Mouse (Mus musculus) left cerebral cortex, postnatal 36 days (tissue): ENCODE results near the gene Gm17349. TPM values are rescaled to one million over a fixed set of nuclear protein-coding genes. Genes with fewer than 3 reads are reported as not detected.
"Not testable (repeated sequence)": the region's sequence is repeated elsewhere in the genome, so short reads cannot be mapped to it uniquely, and the experiment has no call there.

Source experiments
- DNase-seq, 2 experiments: peaks; one replicate each; pipeline ENCODE4 v3.0.0; 2021 to 2022; ENCODE audit warnings: low spot score in 2 of 2, mixed read lengths in 1 of 2
- intact Hi-C: fragments of 180-260 bp; cut with DNase I; formaldehyde crosslinking; loops from one replicate; pipeline ENCODE4 v1.15.1; 2025
- total RNA-seq, 2 experiments: library from RNA; stranded (reverse); gene quantifications; 2 replicates each; pipeline ENCODE4 v1.2.3; 2021

The Gm17349 gene
- 10 to 100 TPM in 1 of 2 experiments, 1 to 10 TPM in 1; 9.2 to 10.4 TPM for total RNA-seq

DNA sequence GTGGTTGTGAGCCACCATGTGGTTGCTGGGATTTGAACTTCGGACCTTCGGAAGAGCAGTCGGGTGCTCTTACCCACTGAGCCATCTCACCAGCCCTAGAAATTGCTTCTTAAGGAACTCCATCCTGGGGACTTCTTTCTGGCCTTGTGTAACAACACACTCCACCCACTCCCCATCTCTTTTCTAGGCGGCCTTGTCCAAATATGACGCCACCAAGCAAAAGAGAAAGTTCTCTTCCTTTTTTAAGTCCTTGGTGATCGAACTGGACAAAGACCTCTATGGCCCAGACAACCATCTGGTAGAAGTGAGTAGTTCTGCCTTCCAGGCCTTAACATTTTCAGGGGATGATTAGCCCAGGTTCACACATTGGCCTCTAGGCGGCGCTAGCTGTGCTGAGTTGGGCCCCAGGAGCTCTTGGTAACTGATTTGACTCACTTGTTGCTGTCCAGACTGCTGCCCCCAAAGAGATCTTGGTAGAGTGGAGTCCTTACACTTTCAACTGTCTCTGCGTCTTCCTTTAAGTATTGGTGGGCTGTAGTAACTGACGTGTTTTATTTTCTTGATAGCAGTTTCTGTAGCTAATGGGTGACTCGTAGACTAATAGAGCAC, at the start of gene Gm17349:
TSS of gene Gm17349 (minus strand) at position 51 of the 609 bp plus-strand sequence.
- peak in 1 of 2 experiments; percentile 64 for DNase-seq
- intact Hi-C loops = loop anchor here (5.0 kb wide), 1 partner anchor 67 kb away; the partner anchor contains the start of gene Cers5

DNA sequence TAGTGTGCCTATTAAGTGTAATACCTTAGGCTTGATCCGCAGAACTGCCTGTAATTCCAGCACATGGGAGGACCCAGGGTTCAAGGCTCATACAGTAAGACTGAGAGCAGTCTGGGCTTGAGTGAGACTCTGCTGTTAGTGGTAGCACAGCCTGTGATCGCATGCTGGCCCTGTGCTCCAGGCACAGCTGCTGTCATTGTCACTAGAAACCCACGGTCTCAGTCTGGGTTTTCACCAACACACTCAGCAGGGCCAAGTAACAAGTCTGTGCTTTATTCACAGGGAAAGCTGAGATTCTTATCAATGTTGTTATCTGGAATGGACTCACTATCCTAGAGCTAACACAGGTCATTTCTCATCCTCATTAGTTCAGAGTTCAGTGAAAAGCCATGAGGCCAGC, 48.9 kb upstream of the Gm17349 start:
- no peak for DNase-seq
- intact Hi-C loops = no loop called here

DNA sequence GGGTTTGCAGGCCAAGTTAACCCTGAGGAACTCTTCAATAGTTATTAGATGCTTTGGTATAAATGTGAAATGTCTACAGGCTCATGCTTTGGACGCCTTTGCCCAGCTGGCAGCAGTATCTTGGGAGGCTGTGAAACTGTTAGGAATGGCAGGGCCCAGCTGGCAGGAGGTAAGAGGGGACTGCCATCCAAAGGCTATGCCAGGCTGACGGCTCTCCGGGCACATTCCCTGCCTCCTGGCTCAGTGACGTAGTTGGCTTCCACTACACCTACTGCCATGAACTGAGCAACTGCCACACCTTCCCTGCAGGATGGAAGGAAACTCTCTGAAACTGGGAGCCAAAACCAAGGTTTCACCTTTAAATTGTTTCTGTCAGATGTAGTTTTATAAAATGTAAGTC, 34.9 kb upstream of the Gm17349 start:
- intact Hi-C loops = no loop called here
- no peak for DNase-seq

DNA sequence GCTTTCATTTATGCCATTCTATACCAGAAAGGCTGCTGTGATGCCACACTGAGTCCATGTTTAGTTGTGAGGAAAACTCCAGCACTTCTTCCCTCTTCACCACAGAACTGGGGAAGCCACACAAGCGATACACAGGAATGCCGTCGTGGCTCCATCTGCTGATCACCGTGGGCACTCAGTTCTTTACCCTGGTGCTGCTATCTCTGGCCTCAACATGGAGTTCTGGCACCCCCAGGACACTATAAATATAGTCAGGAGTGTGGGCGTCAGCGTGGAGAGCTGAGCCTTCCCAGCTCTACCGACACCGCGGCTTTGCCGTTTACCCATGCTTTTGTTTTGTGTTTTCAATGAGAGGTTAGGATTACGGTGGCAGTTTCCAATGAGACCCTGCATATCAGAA, 31.4 kb upstream of the Gm17349 start:
- intact Hi-C loops = no loop called here
- DNase-seq = no peak

DNA sequence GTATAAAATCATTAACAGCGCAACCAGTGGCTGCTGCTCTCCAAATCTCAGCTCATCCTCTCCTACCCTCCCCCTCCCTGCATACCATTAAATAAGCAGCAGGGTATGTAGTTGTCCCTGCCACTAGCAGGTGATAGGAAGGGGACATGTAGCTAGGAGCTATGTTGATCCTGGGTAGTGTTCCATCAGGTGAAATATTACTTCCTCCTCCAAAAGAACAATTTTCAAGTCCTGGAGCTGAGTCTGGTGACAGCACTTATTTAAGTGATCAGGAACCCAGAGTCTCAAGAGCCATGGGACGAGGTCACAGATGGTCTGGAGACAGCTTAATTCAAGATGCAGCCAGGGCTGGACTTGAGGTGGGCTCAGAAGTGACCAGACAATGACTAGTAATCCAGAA, 30.3 kb upstream of the Gm17349 start:
- intact Hi-C loops = no loop called here
- DNase-seq = peak; percentile 100

DNA sequence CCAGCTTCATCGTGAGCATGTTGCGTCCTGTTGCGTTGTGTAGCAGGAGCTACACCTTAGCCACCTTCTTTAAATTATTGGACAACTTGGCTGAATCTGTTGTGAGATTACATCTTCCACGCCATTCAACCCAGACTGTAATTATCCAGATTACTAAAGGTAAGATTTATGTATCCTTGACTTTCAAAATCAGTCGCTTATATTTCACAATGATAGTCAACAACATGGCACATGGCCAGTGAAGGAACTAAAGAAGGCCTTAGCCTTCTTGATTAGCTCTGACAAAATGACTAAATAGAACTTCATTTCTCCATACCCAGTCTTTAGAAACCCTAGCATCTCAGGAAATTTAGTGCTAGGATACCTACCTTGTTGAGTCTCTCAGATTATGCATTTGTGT, 27.9 kb upstream of the Gm17349 start:
- DNase-seq = no peak
- intact Hi-C loops = no loop called here

DNA sequence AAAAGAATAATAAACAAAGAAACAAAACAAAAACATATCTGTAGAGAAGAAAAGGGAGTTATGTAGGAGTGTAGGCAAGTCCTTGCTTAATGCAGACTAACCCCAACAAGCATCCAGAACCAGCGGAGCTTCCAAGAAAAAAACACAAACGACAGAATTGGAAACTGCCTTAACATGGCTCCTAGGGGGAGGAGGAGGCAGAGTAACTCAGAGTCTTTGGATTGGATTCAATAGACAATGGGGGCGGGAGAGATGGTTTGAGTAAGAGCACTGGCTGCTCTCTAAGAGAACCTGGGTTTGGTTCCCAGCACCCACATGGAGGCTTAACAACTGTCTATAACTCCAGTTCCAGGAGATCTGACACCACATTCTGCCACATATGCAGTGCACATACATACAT, 26.4 kb upstream of the Gm17349 start:
- intact Hi-C loops = no loop called here
- DNase-seq = no peak

DNA sequence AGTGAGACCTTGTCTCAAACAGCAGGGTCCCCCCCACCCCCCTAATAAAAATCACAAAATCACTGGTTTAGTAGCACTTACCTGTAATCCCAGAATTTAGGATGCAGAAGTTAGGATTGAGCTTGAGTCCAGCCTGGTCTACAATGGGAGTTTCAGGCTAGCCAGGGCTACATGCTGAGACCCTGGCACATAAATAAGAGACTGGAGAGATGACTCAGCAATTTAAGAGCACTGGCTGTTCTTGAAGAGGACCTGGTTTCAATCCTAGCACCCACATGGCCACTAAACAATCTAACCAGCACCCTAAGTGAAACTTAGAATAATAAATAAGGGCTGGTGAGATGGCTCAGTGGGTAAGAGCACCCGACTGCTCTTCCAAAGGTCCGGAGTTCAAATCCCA, 25.9 kb upstream of the Gm17349 start:
- intact Hi-C loops = no loop called here
- DNase-seq = no peak

DNA sequence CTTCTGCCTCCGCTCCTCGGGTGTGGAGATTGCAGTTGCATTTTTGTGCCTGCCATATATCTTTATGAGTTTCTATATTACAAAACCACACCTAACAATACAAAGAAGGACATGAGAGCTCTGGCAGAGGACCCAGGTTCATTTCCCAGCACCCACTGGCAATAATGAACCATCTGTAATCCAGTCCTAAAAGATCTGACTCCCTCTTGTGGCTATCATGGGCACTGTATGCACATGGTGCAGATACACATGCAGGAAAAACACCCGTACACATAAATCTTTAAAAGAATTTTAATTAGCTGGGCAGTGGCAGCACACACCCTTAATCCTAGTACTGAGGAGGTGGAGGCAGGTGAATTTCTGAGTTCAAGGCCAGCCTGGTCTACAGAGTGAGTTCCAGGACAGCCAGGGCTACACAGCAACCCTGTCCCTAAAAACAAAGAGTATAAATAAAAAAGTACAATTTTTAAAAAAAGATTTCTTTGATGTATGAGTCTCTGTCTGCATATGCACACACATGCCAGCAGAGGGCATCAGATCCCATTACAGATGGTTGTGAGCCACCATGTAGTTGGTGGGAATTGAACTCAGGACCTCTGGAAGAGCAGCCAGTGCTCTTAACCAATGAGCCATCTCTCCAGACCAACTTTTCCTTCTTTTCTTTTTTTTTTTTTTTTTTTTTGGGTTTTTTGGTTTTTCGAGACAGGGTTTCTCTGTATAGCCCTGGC, 23.9 kb upstream of the Gm17349 start:
- intact Hi-C loops = loop anchor here (5.0 kb wide), 2 partner anchors 43 to 173 kb away; partner anchors contain the start of gene Cers5

DNA sequence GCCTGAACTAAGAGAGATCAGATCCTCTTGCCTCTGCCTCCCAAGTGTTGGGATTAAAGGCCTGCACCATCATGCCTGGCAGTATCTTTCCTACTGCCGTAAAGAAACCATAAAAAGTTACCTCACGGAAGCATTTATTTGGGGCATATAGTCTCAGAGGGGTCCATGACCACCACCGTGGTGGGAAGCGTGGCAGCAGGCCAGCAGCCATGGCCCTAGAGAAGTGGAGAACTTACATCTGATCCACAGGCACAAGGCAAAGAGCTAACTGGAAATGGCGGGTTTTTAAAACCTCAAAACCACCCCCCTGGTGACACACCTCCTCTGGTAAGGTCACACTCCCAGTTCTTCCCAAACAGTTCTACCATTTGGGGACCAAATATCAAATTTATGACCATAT, 22.9 kb upstream of the Gm17349 start:
- intact Hi-C loops = loop anchor here (5.0 kb wide), 2 partner anchors 44 to 174 kb away; partner anchors contain the start of gene Cers5
- DNase-seq = no peak

More for the DNA sequence above, 23.9 kb upstream of the Gm17349 start:
- no peak for DNase-seq

DNA sequence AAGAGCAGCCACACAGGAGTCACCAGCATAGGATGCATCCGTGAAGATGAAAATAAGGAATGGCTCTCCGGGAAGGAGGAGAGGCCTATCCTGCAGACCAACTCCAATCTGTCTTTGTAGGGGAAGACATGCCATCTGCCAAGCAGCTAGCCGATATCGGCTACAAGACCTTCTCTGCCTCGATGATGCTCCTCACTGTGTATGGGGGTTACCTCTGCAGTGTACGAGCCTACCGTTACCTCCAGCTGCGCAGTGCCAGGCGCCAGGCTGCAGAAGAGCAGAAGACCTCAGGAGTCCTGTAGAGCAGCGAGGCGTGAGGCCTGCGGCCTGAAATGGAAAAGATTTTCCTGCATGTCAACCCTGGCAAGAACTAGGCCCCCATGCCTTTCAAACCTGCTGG, 22.2 kb upstream of the Gm17349 start:
- intact Hi-C loops = loop anchor here (5.0 kb wide), 2 partner anchors 45 to 175 kb away; partner anchors contain the start of gene Cers5
- no peak for DNase-seq

DNA sequence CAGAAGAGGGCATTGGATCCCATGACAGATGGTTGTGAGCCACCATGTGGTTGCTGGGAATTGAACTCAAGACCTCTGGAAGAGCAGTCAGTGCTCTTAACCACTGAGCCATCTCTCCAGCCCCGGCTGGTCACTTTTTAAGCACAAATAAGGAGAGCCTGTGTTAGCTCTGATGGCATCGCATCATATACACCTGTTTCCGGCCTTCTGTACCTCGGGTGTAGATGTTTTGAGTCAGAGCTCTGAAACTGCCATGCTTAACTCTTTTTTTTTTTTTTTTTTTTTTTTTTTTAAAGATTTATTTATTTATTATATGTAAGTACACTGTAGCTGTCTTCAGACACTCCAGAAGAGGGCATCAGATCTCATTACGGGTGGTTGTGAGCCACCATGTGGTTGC, 21.7 kb upstream of the Gm17349 start:
- not testable (repeated sequence) for DNase-seq
- intact Hi-C loops = loop anchor here (5.0 kb wide), 2 partner anchors 45 to 175 kb away; partner anchors contain the start of gene Cers5

DNA sequence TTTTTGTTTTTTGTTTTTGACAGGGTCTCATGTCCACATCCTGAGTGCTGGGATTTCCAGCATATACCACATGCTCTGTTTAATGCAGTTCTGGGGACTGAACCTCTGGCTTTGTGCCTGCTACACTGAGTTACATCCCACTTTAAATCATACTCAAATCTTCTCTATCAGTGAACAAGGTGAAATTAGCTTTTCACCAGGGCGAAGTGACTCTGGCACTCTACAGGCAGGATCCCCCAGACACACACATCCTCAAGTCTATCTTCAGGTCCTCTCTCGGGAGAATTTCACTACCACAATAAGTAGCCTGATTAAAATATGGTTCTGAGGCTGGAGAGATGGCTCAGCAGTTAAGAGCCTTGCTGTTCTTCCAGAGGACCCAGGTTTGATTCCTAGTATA, 21.3 kb upstream of the Gm17349 start:
- no peak for DNase-seq
- intact Hi-C loops = loop anchor here (5.0 kb wide), 2 partner anchors 46 to 176 kb away; partner anchors contain the start of gene Cers5

DNA sequence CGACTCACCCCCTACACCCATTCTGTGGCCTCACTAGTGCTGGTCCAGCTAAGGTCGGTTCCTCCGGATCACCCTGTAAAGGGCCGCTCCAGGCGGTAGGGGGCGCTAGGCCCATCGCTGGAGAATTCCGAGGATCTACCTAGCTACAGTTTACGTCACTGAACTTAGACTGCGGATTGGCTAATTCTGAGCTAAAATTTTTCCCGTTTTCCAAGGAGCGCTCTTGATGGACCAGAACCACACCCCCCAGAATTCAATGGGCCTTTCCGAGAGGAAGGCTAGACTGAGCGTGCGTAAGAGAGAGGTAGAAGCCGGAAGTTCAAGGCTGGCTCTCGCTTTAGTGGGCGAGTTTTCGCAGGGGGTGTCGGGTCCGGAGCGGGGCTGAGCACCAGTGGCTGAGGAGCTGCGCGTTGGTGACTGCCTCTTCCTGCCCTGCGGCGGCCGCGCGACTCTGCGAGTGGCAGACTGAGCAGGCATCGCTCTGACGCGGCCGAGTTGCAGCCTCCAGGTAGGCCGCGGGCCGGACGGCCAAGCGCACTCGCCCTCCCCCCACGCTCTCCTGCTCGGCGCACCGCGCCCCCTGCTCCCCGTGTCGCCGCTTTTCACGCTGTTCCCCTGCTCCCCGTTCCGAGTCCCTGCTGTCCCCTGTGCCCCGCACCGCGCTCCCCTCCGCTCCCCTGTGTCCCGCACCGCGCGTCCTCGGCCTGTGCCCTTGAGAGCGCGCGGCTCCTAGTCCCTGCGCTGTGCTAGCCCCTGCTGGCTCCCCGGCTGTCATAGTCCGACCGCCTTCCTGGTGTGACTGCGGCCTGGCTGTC, 20.3 kb upstream of the Gm17349 start, which contains the start of gene Cox14:
TSS of gene Cox14 (plus strand) at position 278 of the 815 bp plus-strand sequence.
- intact Hi-C loops = loop anchor here (5.0 kb wide), 2 partner anchors 47 to 177 kb away; partner anchors contain the start of gene Cers5
- peak; percentile 93 to 95 for DNase-seq

DNA sequence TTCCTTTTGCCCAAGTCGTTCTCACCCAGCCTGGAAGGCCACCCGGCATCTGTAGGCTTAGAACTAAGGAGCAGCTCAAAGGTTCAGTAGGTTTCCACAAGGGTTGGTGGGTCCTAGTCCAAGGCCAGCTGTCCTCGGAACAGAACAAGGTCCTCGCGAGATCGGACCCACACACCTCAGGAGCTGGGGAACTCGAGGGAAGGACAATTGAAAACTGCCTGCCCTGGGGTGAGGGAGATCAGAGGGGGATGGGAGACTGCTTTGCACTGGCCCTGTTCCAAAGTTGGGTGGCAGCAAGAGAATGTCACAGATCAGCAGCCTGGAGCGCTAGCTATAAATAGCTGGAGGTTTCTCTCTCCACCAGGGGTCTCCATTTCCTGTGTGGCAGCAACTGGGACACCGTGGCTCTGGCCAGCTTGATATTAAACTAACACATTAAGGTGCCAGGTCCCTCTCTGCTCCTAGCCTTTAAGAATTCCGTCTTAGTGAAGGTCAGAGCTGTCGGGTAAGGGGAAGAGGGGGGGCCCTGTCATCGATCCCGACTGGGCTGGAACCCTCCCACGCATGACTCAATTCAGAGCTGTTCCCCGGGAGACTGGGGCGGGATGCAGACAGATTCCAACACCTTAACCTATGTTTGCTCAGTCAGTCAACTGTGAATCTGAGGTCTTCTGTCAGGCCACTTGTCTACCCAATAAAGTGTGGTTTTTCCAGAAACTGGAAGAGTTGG, 19.2 kb upstream of the Gm17349 start:
- DNase-seq = peak; percentile 67 to 73
- intact Hi-C loops = loop anchor here (5.0 kb wide), 2 partner anchors 48 to 178 kb away; partner anchors contain the start of gene Cers5

DNA sequence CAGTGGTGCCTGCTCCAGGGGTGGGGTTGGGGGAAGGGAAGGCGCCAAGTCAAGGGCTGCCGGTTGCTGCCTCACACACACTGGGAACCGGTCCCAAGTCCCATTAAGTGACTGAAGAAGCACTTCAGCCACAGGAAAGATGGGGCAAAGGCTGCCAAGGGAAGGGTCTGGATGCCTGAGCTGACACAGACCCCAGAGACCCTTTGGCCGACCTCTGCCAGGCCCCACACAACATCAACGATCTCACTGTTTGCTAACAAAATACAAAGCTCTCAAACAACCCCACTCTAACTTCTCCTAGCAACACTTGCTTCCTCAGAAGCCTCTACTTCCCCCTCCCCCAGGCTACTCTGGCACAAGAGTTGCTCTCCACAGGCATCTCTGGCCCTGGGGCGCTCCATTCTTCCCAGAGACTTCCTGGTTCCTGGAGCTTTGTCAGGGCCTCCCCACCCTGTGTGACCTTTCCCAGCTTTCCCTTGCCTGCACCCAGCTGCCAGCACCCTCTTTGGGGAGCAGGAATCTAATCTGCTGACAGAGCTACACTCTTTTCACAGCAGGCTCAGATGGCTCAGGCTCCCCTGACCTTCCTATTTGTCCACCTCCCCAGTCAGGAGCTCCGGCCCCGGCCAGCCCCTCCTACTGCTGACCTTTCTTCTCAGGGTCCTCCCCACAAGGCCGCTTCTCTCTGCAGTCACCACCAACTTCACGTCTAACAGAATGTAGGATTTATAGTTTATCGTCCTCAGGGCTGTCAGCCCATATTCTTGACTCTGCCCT, 18.4 kb upstream of the Gm17349 start:
- DNase-seq = peak in 1 of 2 experiments; percentile 50
- intact Hi-C loops = no loop called here

DNA sequence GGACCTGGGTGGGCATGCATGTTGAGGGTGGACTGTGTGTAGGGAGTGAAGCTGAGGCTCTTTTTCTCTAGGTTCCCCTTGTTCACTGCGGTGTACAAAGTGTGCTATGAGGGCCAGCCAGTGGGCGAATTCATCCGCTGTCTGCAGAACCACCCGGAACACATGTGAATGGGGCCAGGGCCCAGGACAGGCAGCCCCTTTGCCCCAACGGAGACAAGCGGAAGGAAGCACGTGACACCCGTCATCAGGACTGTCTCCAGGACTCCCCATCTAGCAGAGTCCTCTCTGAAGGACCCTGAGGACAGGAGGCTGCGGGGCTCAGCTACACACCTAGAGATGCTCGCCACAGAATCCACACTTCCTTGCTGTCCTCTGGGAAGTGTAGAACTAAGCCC, 17.8 kb upstream of the Gm17349 start:
- DNase-seq = no peak
- intact Hi-C loops = no loop called here

DNA sequence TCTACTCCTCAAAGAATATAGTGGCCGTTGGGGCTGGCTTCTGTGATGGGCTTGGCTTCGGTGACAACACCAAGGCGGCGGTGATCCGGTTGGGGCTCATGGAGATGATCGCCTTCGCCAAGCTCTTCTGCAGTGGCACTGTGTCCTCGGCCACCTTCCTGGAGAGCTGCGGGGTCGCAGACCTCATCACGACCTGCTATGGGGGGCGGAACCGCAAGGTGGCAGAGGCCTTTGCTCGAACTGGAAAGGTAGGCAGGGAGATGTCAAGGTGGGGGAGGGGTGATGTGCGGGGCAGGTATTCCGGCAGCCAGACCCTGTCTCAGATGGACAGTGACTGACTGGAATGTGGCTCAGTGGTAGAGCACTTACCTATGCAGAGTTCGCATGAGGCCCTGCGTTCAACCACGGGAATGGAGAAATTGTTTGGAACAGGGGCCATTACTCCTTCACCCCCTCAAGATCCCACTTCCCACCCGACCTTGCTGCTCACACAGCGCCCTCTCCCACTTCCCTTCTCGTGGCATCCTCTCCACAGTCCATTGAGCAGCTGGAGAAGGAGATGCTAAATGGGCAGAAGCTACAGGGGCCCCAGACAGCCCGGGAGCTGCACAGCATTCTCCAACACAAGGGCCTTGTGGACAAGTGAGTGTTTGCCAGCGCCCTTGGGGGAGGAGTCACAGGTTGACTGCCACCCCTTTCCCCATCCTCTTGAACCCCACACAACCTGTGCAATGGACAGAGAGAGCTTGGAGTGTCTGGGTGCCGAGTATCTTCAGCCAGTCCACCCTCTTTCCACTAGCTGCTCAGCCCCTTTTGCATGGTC, 16.8 kb upstream of the Gm17349 start:
- no peak for DNase-seq
- intact Hi-C loops = no loop called here
